Mouse (Mus musculus) adrenal gland, postnatal 25 days (tissue): ENCODE data around the gene Psmd8. TPM values are rescaled to one million over a fixed set of nuclear protein-coding genes. Genes with fewer than 3 reads are reported as not detected.
"Not testable (repeated sequence)": the region's sequence is repeated elsewhere in the genome, so short reads cannot be mapped to it uniquely, and the experiment has no call there.

Experiments used
- DNase-seq: peaks from one replicate; pipeline ENCODE4 v3.0.0; 2021; ENCODE audit warnings: mixed read lengths
- total RNA-seq: library from RNA; stranded (reverse); gene quantifications from 2 replicates; pipeline ENCODE4 v1.2.3, GENCODE M21; 2021

The Psmd8 gene
- total RNA-seq, 1 experiment from 2014 or later: 176 TPM

DNA sequence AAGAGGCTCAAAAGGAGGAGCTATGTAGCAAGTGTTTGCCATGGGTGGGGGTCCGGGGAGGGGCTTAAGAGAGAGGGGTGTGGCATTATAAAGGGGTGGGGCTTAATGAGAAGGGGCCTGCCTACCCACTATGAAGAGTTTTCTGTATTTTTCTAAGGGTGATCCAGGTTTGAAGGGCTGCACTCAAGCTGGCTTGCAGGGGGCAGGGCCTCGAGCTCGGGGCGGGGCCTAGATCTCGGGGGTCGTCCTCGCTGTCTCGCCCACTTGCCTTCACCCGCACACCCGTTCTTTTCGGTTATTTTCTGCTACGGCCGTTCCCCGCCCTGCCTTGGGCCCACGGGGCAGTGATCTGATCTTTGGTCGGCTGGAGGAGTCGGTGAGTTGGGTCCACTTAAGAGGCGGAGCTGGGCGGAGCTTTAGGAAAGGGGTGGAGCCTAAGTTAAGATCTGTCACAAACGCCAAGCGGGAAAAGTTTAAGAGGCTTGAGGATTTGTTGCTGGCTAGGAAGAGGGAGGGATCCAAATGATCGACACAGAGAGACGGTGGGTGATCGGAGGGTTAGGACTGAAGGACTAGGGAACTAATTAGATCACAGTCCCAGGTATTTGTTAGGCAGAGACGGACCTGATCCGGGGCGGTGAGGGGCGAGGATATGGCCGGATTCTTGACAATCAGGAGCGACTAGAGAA is 10.3 kb downstream of the Psmd8 start, which contains the start of the genes Ggn and Spred3:
Gene Ggn, plus strand, starts transcription at position 145 of the 689 bp plus-strand sequence.
Gene Spred3, minus strand, starts transcription at position 346 of the 689 bp plus-strand sequence.
- DNase-seq: peak; percentile 77

DNA sequence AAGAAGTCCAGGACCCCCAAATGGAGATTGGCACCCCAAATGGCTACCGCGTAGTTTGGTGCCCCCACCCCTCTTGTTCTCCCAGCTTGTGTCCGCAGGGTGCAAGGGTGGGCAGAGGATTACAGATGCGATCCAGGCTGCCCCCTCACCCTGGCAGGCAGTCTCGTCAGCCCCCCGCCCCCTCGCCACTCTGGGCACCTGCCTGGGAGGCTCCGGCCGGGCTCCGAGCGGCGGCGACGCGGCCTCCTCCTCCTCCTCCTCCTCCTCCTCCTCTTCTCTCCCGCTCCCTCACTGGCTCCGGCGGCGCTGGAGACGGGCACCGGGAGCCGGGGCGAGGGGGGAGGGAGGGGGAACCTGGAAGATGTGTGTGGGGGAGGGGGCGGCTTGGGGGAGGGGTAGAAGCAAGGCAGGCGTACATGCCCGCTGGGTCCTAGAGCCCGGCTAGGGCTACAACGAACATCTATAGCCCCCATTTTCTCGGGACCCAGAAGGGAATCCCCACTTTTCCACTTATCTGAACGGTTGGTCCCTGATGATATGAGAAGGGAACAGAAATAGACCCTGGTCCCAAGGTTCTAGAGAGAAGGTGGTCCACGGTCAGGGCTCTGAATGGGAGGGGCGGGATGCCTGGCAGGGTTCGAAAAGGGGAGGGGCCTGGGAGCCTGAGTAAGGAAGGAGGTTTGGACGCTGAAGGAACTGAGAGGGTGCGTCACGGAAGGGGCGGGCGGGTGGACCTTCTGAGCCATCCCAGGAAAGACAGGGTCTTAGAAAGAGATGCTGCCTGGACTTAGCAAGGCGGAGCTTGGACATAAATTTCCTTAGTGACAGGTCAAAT is 11.1 kb downstream of the Psmd8 start:
- DNase-seq: peak; percentile 83

DNA sequence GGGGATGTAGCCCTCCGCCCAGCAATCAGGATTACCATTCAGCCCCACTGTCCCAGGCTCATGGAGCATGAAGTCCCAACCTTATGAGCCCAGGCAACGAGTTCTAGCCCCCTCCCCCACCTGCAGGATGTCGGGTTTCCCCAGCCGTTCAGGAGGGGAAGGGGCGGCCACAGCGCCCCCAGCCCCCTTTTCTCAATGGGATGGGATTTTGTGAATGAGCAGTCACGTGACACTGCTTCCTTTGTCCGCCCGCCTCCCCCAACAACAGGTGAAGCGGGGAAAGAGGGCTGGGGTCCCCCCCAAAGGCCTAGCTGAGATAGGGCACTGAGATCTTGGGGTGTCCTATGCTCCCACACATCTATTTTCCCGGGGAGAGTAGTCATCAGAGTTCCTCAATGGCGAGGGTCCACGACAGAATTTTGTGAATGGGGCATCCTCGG is 11.7 kb downstream of the Psmd8 start:
- DNase-seq: peak; percentile 15

- no peak for DNase-seq
Observed at GRCm38 (mm10) chr7:29168121-29168695, 12.3 kb downstream of the Psmd8 start.

DNA sequence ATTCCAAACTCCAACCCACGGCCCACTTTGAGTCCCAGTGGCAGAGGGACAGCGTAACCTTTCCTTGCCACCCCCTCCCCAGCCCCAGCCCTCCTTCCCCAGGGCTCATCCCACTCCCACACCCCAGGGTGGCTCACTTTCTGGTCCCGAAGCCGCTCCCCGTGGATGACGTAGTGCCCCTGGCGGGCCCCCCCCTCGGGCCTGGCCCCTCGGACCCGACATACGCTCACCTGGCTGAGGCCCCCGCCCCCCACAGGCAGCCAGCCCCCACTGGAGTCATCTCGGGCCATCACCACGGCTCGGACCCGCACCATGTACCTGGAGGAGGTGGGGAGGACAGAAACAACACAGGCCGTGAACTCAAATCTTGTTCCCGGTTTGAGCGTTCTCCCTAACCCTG is 12.8 kb downstream of the Psmd8 start:
- no peak for DNase-seq

- DNase-seq: no peak
Observed at GRCm38 (mm10) chr7:29162750-29163525, 17.6 kb downstream of the Psmd8 start.

DNA sequence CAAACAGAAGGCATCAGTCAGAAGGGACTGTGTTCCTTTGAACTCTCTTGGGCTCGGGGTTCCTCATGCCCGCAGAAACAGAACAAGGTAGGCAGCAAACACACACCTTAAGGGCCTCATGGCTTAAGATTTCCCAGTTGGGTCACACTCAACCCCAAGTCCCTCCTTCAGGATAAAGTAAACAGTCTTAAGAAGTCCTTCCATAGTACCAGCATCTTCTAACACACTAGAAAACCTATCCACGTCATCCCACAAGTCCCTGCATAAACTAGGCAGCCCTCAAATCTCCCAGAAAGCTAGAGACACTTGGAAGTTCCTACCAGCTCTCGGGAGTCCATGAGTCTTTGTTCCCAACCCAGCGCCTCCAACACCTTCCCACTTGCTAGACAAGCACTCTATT is 18.2 kb downstream of the Psmd8 start:
- DNase-seq: no peak

DNA sequence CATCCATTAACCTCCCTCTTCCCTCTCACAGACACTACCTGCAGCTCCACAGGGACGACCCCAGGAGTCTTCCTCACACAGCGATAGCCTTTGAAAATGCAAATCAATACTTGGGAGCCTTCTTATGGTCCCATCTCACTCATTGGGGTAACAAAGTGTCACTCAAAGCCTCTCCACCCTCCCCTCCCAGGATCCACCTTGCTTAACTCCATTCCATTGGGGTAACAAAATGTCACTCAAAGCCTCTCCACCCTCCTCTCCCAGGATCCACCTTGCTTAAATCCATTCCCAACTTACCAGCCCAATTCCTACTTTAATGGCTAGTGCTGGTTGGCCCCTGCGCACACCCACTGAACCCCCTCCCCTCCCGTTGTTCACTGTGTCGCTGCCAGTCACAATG is 22.2 kb downstream of the Psmd8 start:
- no peak for DNase-seq

DNA sequence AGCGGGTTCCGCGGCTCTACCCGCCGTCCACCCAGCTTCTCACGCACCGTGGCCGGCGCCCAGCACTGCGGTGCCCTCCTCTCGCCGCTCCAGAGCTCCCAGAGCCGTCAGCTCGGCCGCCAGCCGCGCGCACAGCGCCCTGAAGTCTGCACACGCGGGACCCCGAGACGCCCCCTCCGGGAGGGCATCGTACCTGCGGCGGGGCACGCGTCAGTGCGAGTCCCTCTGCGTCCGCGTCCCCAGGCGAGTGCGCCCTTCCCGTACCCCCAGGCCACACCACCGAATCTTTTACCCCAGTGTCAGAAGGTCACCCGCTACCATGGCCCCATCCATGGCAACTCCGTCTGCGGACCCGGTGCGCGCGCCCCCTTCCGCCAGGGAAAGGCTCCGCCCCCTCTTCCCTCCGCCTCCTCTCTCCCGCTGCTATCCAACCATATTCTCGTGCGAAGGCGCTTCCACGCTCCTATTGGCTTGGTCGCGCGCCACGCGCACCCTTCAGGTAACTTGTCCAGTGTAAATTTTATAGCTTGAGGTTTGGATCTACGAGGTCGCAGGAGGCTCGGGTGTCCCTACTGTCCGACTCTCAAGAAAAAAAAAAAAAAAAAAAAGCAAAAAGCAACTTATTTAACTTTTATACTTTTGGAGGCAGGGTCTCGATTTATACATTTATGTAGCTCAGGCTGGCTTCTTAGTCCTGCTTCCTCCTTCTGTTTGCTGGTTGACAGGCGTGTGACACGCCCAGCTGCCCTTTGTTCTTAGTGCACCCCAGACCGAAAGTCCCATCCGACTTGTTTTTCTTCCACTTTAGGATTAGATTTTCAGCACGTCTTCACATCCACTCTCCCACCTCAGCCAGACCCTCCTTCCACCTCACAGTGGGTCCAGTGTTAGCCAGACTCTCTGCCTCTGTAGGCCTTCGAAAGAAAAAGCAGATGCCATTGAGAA is 24.4 kb downstream of the Psmd8 start, which contains the start of gene Fam98c:
Gene Fam98c, minus strand, starts transcription at position 397 of the 945 bp plus-strand sequence.
- peak; percentile 85 for DNase-seq

- peak; percentile 93 for DNase-seq
Observed at GRCm38 (mm10) chr7:29155196-29155837, 25.2 kb downstream of the Psmd8 start.

DNA sequence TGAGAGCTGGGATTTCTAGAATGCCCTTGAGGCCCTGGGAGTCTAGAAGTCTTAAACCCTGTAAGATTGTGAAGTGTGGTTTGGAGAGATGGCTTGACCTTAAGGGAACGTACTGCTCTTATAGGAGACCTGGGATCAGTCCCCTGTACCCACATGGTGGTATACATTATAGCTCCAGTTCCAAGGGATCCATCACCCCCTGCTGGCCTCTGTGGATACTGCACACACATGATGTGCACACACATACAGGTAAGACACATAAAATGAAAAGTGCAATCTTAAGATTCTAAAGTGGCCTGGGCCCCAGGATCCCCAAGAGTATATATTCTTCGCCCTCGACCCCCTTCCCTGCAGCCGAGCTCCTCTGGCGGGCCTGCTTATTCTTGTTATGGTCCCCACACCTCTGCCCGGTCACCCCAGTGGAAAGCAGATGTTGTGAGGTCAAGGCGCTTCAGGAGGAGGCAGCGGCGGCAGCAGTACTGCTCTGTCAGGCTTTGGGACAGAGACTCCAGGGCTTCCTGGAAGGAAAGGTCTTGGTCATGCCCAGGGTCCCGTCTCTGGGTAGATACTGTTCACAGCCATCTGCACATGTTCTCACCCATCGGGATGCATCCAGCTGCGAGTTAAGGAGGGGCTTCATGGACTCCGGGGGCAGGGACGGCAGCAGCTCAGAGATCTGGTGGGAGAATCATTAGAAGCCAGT is 26.3 kb downstream of the Psmd8 start:
- DNase-seq: no peak

GRCm38 (mm10) chr7:29151486-29151885 is 29.0 kb downstream of the Psmd8 start:
- no peak for DNase-seq

DNA sequence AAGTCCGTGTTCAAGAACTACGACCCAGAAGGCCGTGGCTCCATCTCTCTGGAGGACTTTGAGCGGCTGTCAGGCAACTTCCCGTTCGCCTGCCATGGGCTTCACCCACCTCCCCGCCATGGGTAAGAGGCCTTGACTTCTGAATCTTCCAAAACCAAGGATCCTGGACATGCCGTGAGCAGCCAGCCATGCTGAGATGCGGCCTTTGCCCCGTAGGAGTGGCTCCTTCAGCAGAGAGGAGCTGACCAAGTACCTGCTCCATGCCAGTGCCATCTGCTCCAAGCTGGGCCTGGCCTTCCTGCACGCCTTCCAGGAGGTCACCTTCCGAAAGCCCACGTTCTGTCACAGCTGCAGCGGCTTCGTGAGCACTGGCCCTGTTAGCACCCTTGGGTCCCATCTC is 31.7 kb downstream of the Psmd8 start:
- no peak for DNase-seq

DNA sequence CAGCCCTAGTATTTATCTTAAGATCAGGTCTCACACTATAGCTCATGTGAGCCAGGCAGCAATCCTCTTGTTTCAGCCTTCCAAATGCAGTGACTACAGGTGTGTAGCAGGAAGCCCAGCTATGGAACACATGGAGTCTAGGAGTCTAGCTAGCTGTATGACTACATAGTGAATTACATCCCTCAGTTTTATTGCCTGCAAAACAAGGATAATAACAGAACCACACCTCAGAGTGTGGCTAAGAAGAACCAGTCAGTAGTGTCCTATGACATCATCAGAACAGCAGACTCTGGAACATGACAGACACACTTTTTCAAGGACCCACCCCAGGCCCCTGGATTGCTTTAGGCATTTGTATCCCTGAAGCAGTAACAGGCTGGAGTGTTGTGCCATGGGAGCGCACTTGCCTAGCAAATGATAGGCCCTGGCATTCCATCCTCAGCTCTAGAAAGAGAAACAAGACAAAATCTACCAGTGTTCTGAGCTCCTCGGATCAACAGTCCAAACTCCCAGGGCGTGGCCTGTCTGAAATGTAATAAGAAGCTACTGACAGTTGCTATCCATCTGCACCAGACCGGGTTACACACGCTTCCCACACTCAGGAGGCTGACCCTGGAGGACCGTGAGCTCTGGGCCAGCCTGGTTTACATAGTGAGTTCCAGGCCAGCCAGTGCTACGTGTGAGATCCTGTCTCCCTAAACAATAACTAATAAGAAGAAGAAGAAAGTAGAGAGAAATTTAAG is 33.7 kb downstream of the Psmd8 start:
- no peak for DNase-seq

GRCm38 (mm10) chr7:29144006-29144405 is 36.5 kb downstream of the Psmd8 start:
- DNase-seq: no peak

GRCm38 (mm10) chr7:29141416-29141815 is 39.1 kb downstream of the Psmd8 start:
- DNase-seq: no peak

DNA sequence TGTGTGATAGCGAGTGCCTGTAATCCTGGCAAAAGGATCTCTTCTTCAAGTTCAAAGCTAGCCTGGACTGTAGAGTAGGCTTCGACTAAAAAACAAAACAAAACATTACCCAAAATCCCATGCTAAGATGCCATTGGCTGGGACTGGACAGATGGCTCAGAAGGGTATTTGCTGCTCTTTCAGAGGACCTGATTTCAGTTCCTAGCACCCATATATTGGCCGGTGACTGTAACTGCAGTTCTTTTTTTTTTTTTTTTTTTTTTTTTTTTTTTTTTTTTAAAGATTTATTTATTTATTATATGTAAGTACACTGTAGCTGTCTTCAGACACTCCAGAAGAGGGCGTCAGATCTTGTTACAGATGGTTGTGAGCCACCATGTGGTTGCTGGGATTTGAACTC is 41.3 kb downstream of the Psmd8 start:
- DNase-seq: not testable (repeated sequence)

GRCm38 (mm10) chr7:29137429-29137828 is 43.1 kb downstream of the Psmd8 start:
- peak; percentile 42 for DNase-seq
